Mouse (Mus musculus): Measurements from ENCODE around the gene Hoxd3. TPM values are rescaled to one million over a fixed set of nuclear protein-coding genes. Genes with fewer than 3 reads are reported as not detected.

Gene Hoxd3
- polyA plus RNA-seq, 1 experiment from 2014 or later = 0.39 TPM

DNA sequence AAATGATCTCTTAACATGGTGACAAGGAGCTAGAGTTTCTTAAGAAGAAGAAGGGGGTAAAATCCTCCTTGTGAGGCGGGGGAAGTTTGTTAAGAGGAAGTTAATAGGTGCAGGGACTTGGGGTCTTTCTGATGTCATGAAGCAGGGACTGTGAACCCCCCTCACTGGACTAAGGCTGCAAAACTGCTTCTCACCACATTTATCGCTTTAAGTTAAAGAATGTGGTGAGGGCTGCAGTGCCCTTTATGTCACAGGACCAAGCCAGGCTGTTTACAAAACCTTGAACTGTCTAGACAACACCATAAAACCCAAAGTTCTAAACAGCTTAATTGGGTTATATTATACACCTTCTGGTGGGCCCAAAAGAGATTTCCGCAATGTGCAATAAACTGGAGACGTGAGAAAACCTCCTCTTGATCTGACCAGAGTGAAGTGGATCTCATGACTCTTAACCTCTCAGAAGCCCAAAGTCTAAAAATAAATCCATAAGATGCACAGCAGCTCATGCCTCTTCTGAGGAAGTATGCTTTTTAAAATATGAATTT lies 26.6 kb upstream of the Hoxd3 start:
- no peak overlapping the region for H3K27ac ChIP-seq (ENCODE audit: low read length)
- no peaks in the 10 kb centered on the region for H3K9me3 ChIP-seq (ENCODE audit: control insufficient read depth, low read length)
- H3K4me1 ChIP-seq (replicated peaks; ENCODE audit: control insufficient read depth, insufficient read depth, low read length) = peaks cover 10% of the 10 kb centered on the region; the same call in 1 of the 2 replicates
- no peak overlapping the region for H3K9ac ChIP-seq (ENCODE audit: low read length)
- H3K27me3 ChIP-seq (ENCODE audit: control insufficient read depth, insufficient read depth, low read depth, low read length) = peaks cover 94% of the 10 kb centered on the region
- no peaks in the 10 kb centered on the region for H3K36me3 ChIP-seq (ENCODE audit: control insufficient read depth, insufficient read depth, low read length)
- H3K4me3 ChIP-seq (ENCODE audit: low read length) = no peak overlapping the region
- 14% methylated on average over 4 of the region's 4 CpGs for WGBS
- no peak for ATAC-seq (ENCODE audit: low read depth)
- H3K4me2 ChIP-seq (ENCODE audit: low read depth, low read length) = no peak overlapping the region

DNA sequence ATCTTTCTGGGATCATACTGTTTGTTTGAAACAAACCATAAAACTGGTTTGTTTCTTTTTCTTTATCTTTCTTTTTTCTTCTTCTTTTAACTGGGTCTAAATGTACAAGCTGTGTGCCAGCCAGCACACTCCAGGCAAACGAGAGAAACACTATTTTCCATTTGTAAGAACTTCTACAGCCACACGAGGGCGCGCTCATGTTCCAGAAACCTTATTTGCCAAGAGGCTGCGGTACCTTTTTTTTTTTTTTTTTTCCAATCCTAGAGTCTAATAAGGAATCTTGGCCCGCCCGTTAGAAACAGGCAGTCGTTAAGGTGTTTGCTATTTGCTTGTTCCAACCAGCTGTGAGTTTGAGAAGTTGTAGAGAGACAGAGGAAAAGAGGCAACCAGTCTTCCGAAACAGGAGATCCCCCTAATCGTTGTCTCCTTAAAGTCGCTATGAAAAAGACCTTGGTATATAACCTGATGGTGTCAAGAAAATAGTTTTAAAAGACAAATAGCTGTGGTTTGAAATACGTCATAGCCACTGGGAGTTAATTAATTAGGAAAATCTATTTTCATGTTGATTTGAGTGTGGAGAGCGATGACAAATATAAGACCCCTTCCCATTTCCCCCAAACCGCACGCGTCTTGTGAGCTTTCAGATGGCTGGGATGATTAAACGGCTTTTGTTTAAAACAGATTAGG lies 25.3 kb upstream of the Hoxd3 start:
- no peak overlapping the region for H3K4me2 ChIP-seq (ENCODE audit: low read depth, low read length)
- H3K9me3 ChIP-seq (ENCODE audit: control insufficient read depth, low read length) = no peaks in the 10 kb centered on the region
- no peaks in the 10 kb centered on the region for H3K36me3 ChIP-seq (ENCODE audit: control insufficient read depth, insufficient read depth, low read length)
- H3K4me3 ChIP-seq (ENCODE audit: low read length) = no peak overlapping the region
- peaks cover 87% of the 10 kb centered on the region for H3K27me3 ChIP-seq (ENCODE audit: control insufficient read depth, insufficient read depth, low read depth, low read length)
- H3K4me1 ChIP-seq (replicated peaks; ENCODE audit: control insufficient read depth, insufficient read depth, low read length) = peaks cover 10% of the 10 kb centered on the region; the same call in 1 of the 2 replicates
- H3K9ac ChIP-seq (ENCODE audit: low read length) = no peak overlapping the region
- ATAC-seq (ENCODE audit: low read depth) = no peak
- 7% methylated on average over 17 of the region's 17 CpGs for WGBS
- no peak overlapping the region for H3K27ac ChIP-seq (ENCODE audit: low read length)

DNA sequence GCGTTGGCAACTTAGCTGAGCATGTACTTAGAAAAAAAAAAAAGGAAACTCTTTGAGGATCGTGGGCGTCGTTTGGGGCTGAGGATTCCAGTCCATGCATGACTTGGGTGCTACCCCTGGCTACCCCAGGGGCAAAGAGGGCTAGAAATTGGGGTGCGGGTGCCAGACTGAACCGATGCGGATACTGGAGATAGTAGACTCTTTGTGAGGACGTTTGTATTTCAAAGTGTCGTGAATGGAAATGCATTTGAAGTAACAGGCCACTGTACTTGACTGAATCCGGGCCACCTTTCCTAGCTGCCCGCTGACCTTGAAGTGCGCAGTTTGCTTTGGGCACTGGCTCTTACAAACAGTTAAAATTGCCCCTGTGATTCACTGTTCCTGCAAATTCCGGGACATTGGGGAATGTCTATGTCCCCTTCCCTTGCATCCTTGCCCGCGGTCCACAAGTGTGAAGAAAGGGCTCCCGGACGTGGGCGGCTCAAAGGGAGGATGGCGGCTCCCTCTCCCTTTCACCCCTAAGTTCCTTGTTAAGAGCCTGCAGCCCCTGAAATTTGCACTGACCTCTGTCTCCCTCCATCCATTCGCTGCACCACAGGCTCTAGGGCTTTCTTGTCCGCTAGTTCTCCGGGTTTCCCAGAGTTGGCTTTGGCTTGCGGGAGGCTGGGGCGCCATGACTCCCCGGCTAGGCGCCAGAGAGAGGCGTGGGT lies 24.6 kb upstream of the Hoxd3 start:
- no peak overlapping the region for H3K27ac ChIP-seq (ENCODE audit: low read length)
- H3K4me2 ChIP-seq (ENCODE audit: low read depth, low read length) = no peak overlapping the region
- ATAC-seq (ENCODE audit: low read depth) = no peak
- WGBS = 1% methylated on average over 27 of the region's 27 CpGs
- H3K4me3 ChIP-seq (ENCODE audit: low read length) = no peak overlapping the region
- H3K36me3 ChIP-seq (ENCODE audit: control insufficient read depth, insufficient read depth, low read length) = no peaks in the 10 kb centered on the region
- H3K4me1 ChIP-seq (replicated peaks; ENCODE audit: control insufficient read depth, insufficient read depth, low read length) = peaks cover 6% of the 10 kb centered on the region; the same call in 1 of the 2 replicates
- no peaks in the 10 kb centered on the region for H3K9me3 ChIP-seq (ENCODE audit: control insufficient read depth, low read length)
- no peak overlapping the region for H3K9ac ChIP-seq (ENCODE audit: low read length)
- H3K27me3 ChIP-seq (ENCODE audit: control insufficient read depth, insufficient read depth, low read depth, low read length) = peaks cover 87% of the 10 kb centered on the region

DNA sequence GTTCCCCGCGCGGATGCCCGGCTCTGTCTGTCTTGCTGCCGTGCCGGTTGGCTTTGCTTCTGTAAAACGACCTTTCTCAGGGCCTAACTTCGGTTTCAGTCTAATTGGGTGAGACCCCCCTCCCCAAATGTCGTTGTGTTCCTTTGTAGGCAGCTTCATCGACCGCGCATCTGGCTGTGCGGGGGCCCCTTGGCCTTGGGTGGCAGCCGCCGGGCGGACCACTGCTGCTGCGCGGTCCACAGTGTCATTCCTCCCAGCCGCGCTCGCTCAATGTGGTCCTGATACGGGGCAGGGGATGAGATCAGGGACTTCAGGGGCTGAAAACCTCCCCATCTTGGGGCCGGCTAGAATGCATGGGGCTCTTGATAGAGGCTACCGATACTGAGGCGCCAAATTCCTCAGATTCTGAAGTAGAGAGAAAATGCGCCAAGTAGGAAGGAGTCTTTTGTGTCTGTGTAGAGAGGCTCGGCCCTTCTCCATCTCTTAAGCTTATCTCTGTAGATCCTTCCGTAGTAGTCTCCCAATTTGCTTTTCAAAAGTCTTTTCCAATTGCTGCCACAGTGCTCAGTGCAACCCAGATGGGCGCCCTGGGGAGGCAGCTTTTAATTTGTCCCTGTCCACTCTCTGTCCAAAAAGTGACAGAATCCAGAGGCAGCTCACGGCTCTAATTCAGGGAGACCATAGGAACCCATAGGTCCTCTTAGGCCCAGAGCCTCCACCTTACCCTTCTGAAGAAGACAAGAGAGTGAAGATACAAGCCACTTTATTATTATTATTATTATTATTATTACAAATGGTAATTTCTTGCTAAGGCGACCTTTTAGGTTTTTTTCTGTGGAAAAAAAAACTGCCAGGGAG lies 23.8 kb upstream of the Hoxd3 start:
- Histone ChIP-seq H3K4me2 (ENCODE audit: low read depth, low read length) (no peak overlapping the region), H3K9me3 (ENCODE audit: control insufficient read depth, low read length) (no peaks in the 10 kb centered on the region), H3K9ac (ENCODE audit: low read length) (no peak overlapping the region), H3K4me3 (ENCODE audit: low read length) (no peak overlapping the region), H3K36me3 (ENCODE audit: control insufficient read depth, insufficient read depth, low read length) (no peaks in the 10 kb centered on the region), H3K27ac (ENCODE audit: low read length) (no peak overlapping the region), H3K27me3 (ENCODE audit: control insufficient read depth, insufficient read depth, low read depth, low read length) (peaks cover 87% of the 10 kb centered on the region), H3K4me1 (replicated peaks; ENCODE audit: control insufficient read depth, insufficient read depth, low read length) (no peaks in the 10 kb centered on the region)
- ATAC-seq (ENCODE audit: low read depth) = no peak
- WGBS = 1% methylated on average over 31 of the region's 31 CpGs

DNA sequence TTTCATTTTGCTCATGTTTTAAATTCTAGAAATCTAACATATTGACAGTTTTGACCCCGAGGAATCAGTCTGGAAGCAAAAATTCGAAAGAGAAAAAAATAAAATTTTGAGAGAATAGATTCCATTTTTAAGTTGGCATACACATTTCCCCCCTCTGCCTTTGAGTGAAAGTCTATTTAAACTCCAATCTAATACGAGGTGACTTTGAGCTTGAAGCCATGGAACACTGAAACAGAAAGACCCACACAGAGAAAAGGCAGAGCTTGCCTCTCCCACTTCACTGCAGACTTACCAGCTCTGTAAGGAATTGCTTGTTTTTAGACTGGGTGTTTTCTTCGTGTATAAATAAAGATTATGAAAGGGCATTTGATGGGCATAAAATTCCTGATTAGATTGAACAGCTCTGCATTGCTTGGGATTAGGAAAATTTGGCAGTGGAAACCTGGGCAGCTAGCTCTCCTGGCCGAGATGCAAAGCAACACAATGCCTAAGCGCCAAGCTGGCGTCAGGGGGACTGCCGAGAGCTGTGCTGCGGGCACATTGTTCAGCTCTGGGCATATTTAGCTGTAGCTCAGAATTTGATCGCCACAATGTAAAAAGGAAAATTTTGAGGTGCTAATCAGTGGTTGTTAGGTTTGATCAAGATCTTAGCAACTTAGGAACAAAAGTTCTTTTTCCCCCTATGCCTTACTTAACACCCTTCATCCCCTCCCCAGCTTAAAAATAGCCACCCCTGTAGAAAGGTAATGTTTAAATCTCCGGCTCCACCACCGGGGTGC lies 22.7 kb upstream of the Hoxd3 start:
- H3K4me2 ChIP-seq (ENCODE audit: low read depth, low read length) = no peak overlapping the region
- H3K4me3 ChIP-seq (ENCODE audit: low read length) = no peak overlapping the region
- no peaks in the 10 kb centered on the region for H3K9me3 ChIP-seq (ENCODE audit: control insufficient read depth, low read length)
- no peak overlapping the region for H3K9ac ChIP-seq (ENCODE audit: low read length)
- 4% methylated on average over 12 of the region's 12 CpGs for WGBS
- no peaks in the 10 kb centered on the region for H3K4me1 ChIP-seq (replicated peaks; ENCODE audit: control insufficient read depth, insufficient read depth, low read length)
- no peaks in the 10 kb centered on the region for H3K36me3 ChIP-seq (ENCODE audit: control insufficient read depth, insufficient read depth, low read length)
- peaks cover 87% of the 10 kb centered on the region for H3K27me3 ChIP-seq (ENCODE audit: control insufficient read depth, insufficient read depth, low read depth, low read length)
- H3K27ac ChIP-seq (ENCODE audit: low read length) = no peak overlapping the region
- no peak for ATAC-seq (ENCODE audit: low read depth)

DNA sequence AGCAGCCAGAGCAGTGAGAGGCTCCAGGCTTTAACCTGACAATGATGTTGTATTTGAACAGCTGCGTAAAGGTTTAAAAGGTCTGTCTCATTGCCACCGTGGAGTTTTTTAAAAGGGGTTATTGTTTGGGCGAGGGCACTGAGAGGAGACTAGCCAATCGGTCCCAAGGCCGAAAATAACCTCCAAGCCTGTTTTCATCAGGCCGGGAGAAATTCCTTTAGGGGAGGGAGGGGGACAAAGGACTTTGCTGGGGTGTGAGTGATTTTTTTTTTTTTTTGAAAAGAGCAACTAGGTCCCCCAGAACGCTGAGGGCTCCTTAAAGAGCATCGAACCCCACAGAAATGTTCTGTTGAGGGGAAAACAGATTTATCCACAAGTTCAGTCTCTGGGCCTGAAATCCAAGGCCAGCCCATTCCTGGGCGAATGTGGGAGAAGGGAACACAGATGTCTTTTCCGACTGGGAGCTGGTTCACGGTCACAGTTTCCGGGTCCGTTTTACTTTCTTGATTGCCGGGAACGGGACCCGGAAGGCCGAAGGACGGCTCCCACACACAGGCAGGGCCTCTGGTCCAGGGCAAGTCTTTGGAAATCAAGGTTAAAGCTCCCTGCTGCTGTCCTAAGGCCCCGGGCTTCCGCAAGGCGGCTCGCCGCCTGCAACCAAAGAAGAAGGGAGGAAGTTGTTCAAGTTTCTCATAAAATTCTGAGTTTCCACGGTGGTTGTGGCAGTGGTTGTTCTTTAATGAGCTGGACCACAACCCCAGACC lies 22.0 kb upstream of the Hoxd3 start:
- Histone ChIP-seq H3K4me3 (ENCODE audit: low read length) (no peak overlapping the region), H3K27me3 (ENCODE audit: control insufficient read depth, insufficient read depth, low read depth, low read length) (peaks cover 87% of the 10 kb centered on the region), H3K4me2 (ENCODE audit: low read depth, low read length) (no peak overlapping the region), H3K4me1 (replicated peaks; ENCODE audit: control insufficient read depth, insufficient read depth, low read length) (no peaks in the 10 kb centered on the region), H3K9ac (ENCODE audit: low read length) (no peak overlapping the region), H3K36me3 (ENCODE audit: control insufficient read depth, insufficient read depth, low read length) (no peaks in the 10 kb centered on the region), H3K9me3 (ENCODE audit: control insufficient read depth, low read length) (no peaks in the 10 kb centered on the region), H3K27ac (ENCODE audit: low read length) (no peak overlapping the region)
- ATAC-seq (ENCODE audit: low read depth) = no peak
- WGBS = under 1% methylated on average over 24 of the region's 24 CpGs

DNA sequence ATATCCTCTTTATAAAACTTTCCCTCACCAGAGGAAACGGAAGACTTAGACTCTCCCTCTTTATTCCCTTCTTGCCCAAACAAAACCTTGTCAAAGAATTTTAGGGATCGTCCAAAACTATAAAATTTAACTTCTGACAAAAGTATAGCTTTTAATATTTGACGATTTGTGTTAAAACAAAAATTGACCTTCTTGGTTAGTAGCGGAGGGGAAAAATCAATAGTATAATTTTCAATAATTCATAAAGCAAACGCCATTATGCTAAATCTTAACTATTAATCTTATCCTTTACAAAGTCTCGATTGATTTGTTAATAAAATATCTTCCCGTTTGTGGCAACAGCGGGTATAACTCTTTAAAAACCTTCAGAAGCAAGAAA lies 21.4 kb upstream of the Hoxd3 start:
- Histone ChIP-seq H3K27me3 (ENCODE audit: control insufficient read depth, insufficient read depth, low read depth, low read length) (peaks cover 87% of the 10 kb centered on the region), H3K4me3 (ENCODE audit: low read length) (no peak overlapping the region), H3K27ac (ENCODE audit: low read length) (no peak overlapping the region), H3K9ac (ENCODE audit: low read length) (no peak overlapping the region), H3K9me3 (ENCODE audit: control insufficient read depth, low read length) (no peaks in the 10 kb centered on the region), H3K36me3 (ENCODE audit: control insufficient read depth, insufficient read depth, low read length) (no peaks in the 10 kb centered on the region), H3K4me2 (ENCODE audit: low read depth, low read length) (no peak overlapping the region), H3K4me1 (replicated peaks; ENCODE audit: control insufficient read depth, insufficient read depth, low read length) (no peaks in the 10 kb centered on the region)
- ATAC-seq (ENCODE audit: low read depth) = no peak
- WGBS = 8% methylated on average over 8 of the region's 8 CpGs
